Mouse (Mus musculus) ES-E14 (cell line): Measurements from ENCODE around the gene Eif4e3.

Source experiments
- HCFC1 ChIP-seq: IDR thresholded peaks from 2 replicates; pipeline ENCODE4 v1.6.1; 2012; ENCODE audit warnings: low read length, inconsistent platforms, borderline replicate concordance; ENCODE audit not compliant: insufficient read depth
- ZNF384 ChIP-seq: IDR thresholded peaks from 2 replicates; pipeline ENCODE4 v1.6.1; 2012; ENCODE audit warnings: low read depth, low read length, inconsistent platforms

- TF ChIP-seq HCFC1 (no peak), ZNF384 (no peak)
Measured at GRCm38 (mm10) chr6:99711576-99712101, 45.1 kb upstream of the Eif4e3 start.
